Mouse (Mus musculus) heart, embryonic 11.5 days (tissue): ENCODE results near the gene Grm2. TPM values are rescaled to one million over a fixed set of nuclear protein-coding genes. Genes with fewer than 3 reads are reported as not detected.
A peak's percentile ranks its signal among the peaks of the same experiment; 100 is the strongest.
"Not testable (repeated sequence)": the region's sequence is repeated elsewhere in the genome, so short reads cannot be mapped to it uniquely, and the experiment has no call there.

ENCODE experiments used
- ATAC-seq: fragments of 200-750 bp; cut with Nextera tagmentation; replicated peaks from 2 replicates; pipeline ENCODE4 v1.8.0; 2017; ENCODE audit warnings: moderate library complexity; ENCODE audit not compliant: insufficient number of reproducible peaks, low FRiP score, low TSS enrichment
- H3K27ac ChIP-seq: fragments of 300-500 bp; sonication (generic); 2 replicates; pipeline ENCODE4 v1.5.1; 2014; ENCODE audit warnings: mild to moderate bottlenecking, low read depth, low read length
- H3K27me3 ChIP-seq: fragments of 300-500 bp; sonication (generic); 2 replicates; pipeline ENCODE4 v1.6.1; 2014; ENCODE audit warnings: mild to moderate bottlenecking, low read length, mixed read lengths; ENCODE audit not compliant: control insufficient read depth, insufficient read depth
- H3K36me3 ChIP-seq: fragments of 300-500 bp; sonication (generic); 2 replicates; pipeline ENCODE4 v1.6.1; 2014; ENCODE audit warnings: mild to moderate bottlenecking, low read length, moderate library complexity, mixed read lengths; ENCODE audit not compliant: control insufficient read depth, insufficient read depth
- H3K4me1 ChIP-seq: fragments of 300-500 bp; sonication (generic); 2 replicates; pipeline ENCODE4 v1.6.1; 2014; ENCODE audit warnings: low read length; ENCODE audit not compliant: control insufficient read depth, insufficient read depth
- H3K4me2 ChIP-seq: fragments of 300-500 bp; sonication (generic); 2 replicates; pipeline ENCODE4 v1.6.1; 2014; ENCODE audit warnings: mild to moderate bottlenecking, moderate library complexity
- H3K4me3 ChIP-seq: fragments of 300-500 bp; sonication (generic); 2 replicates; pipeline ENCODE4 v1.5.1; 2014; ENCODE audit warnings: low read depth, low read length
- H3K9ac ChIP-seq: fragments of 300-500 bp; sonication (generic); 2 replicates; pipeline ENCODE4 v1.6.1; 2014; ENCODE audit warnings: mild to moderate bottlenecking, low read depth, low read length, moderate library complexity
- H3K9me3 ChIP-seq: fragments of 300-500 bp; sonication (generic); replicated peaks from 2 replicates; pipeline ENCODE4 v1.6.1; 2016; ENCODE audit warnings: low read length; ENCODE audit not compliant: control insufficient read depth
- WGBS: fragments of 180-500 bp; shearing (Covaris S2); extraction: QIAGEN DNeasy Blood & Tissue Kit; methylation state at CpG from one replicate; pipeline ENCODE4 v1.1.7; 2014; ENCODE audit not compliant: insufficient replicate concordance; 5-methylcytosine and 5-hydroxymethylcytosine counted together
- polyA plus RNA-seq: library from polyadenylated mRNA; unstranded; fragments of >200 nt; fragmentation: Nextera tagmentation; extraction: Ambion mirVana; gene quantifications from 2 replicates; pipeline ENCODE4 v1.2.1, GENCODE M21; 2014

Gene Grm2
- polyA plus RNA-seq, 1 experiment from 2014 or later = not detected

GRCm38 (mm10) chr9:106613951-106614350 lies 41.9 kb downstream of the Grm2 start:
- ATAC-seq = no peak
- H3K36me3 ChIP-seq = no peaks in the 10 kb centered on the region
- no peaks in the 10 kb centered on the region for H3K9me3 ChIP-seq
- no peaks in the 10 kb centered on the region for H3K4me1 ChIP-seq
- no peak overlapping the region for H3K4me3 ChIP-seq
- H3K27ac ChIP-seq = no peak overlapping the region
- H3K4me2 ChIP-seq = no peak overlapping the region
- H3K27me3 ChIP-seq = no peaks in the 10 kb centered on the region
- no peak overlapping the region for H3K9ac ChIP-seq
- 68% methylated on average over 2 of the region's 2 CpGs for WGBS

- H3K36me3 ChIP-seq = no peaks in the 10 kb centered on the region
- WGBS = 82% methylated on average over 4 of the region's 4 CpGs
- H3K9ac ChIP-seq = no peak overlapping the region
- H3K4me2 ChIP-seq = no peak overlapping the region
- H3K4me3 ChIP-seq = no peak overlapping the region
- H3K4me1 ChIP-seq = no peaks in the 10 kb centered on the region
- no peak overlapping the region for H3K27ac ChIP-seq
- no peaks in the 10 kb centered on the region for H3K9me3 ChIP-seq
- no peaks in the 10 kb centered on the region for H3K27me3 ChIP-seq
- no peak for ATAC-seq
Measured at GRCm38 (mm10) chr9:106610727-106611126, 45.2 kb downstream of the Grm2 start.

DNA sequence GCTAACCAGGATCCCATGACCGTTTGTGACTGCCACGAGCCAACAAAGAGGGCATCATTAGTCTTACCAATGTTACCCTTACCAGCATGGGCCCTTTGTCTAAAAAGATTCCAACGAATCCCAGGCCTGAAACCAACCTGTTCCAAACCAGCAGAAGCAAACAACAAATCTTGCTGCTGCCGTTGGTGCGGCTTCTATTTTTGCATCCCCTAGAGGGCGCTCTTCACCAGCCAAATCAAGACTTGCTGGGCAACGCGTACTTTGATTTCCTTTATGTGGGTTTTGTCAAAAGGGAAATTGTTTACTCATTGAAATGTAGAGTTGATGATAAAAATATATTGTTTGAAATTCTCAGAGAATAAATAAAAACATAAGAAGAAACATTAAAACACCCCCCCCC lies 55.3 kb downstream of the Grm2 start:
- no peak overlapping the region for H3K4me3 ChIP-seq
- no peaks in the 10 kb centered on the region for H3K9me3 ChIP-seq
- no peak for ATAC-seq
- no peak overlapping the region for H3K4me2 ChIP-seq
- H3K36me3 ChIP-seq = no peaks in the 10 kb centered on the region
- 27% methylated on average over 8 of the region's 8 CpGs for WGBS
- no peak overlapping the region for H3K27ac ChIP-seq
- no peak overlapping the region for H3K9ac ChIP-seq
- H3K27me3 ChIP-seq = no peaks in the 10 kb centered on the region; the same call in 1 of the 2 replicates
- no peaks in the 10 kb centered on the region for H3K4me1 ChIP-seq

DNA sequence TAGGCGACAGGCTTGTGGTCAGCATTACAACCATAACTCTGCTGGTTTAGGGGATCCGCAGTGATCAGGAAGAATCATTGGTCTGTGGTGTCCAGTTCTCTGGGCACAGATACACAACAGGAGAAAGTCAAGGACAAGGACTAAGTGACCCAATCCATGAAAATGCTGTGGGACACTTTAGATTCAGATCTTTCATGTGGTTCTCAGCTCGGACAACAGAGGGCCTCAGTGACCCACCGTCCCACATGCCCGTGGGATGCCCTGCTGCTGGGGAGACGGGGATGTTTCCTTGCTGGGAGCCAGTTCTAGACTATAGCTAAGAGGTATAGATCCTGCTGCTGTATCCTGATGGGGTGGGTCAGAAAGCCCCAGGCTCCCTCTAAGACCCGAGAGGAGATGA lies 57.4 kb downstream of the Grm2 start:
- no peak overlapping the region for H3K4me2 ChIP-seq
- no peak overlapping the region for H3K4me3 ChIP-seq
- no peak for ATAC-seq
- no peaks in the 10 kb centered on the region for H3K9me3 ChIP-seq
- no peaks in the 10 kb centered on the region for H3K36me3 ChIP-seq
- 34% methylated on average over 7 of the region's 7 CpGs for WGBS
- no peak overlapping the region for H3K27ac ChIP-seq
- no peaks in the 10 kb centered on the region; the same call in 1 of the 2 replicates for H3K27me3 ChIP-seq
- H3K9ac ChIP-seq = no peak overlapping the region
- H3K4me1 ChIP-seq = no peaks in the 10 kb centered on the region

GRCm38 (mm10) chr9:106595836-106596235 lies 60.0 kb downstream of the Grm2 start:
- Histone ChIP-seq H3K4me3 (no peak overlapping the region), H3K4me1 (no peaks in the 10 kb centered on the region), H3K9ac (no peak overlapping the region), H3K27me3 (no peaks in the 10 kb centered on the region; the same call in 1 of the 2 replicates), H3K4me2 (no peak overlapping the region), H3K27ac (no peak overlapping the region), H3K36me3 (no peaks in the 10 kb centered on the region), H3K9me3 (no peaks in the 10 kb centered on the region)
- WGBS = 46% methylated on average over 7 of the region's 7 CpGs
- ATAC-seq = no peak

DNA sequence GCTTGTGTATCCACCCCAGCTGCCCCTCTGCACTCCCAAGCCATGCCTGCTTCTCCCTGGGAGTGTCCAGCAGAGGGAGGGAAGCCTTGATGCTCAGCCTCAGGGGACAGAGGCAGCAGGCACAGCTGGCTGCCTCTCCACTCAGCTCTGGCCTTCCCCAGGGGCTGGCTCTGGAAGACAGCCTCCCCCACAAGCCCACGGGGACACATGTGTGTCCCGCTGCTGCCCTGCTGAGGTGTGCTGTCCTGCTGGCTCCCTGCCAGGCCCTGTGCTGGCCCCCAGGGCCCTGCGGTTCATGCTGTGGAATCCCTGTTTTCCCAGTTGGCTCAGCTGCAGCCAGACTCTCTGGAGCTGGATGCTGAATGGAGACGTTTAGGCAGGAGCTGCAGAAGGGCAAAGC lies 60.5 kb downstream of the Grm2 start:
- 10% methylated on average over 4 of the region's 4 CpGs for WGBS
- H3K36me3 ChIP-seq, H3K27ac ChIP-seq, H3K4me1 ChIP-seq, H3K9me3 ChIP-seq, H3K4me3 ChIP-seq, H3K9ac ChIP-seq, H3K4me2 ChIP-seq, H3K27me3 ChIP-seq: not testable (repeated sequence)
- ATAC-seq = peak; percentile 42; the same call in 1 of the 2 replicates

Other genes starting within 250 kb of the Grm2 start
- gene Rpl29, start 226.6 kb downstream of the Grm2 start, polyA plus RNA-seq = 695 and 851 TPM in 2 replicates
- 23.2 and 27.7 TPM in 2 replicates for gene Acy1, start 217.8 kb downstream of the Grm2 start, polyA plus RNA-seq
- 4.7 and 5.0 TPM in 2 replicates for gene Abhd14b, start 208.6 kb downstream of the Grm2 start, polyA plus RNA-seq
- 41.2 and 41.9 TPM in 2 replicates for gene Abhd14a, start 208.4 kb downstream of the Grm2 start, polyA plus RNA-seq
- gene Pcbp4, start 202.8 kb downstream of the Grm2 start, polyA plus RNA-seq = 77.0 and 80.4 TPM in 2 replicates
- gene Gpr62, start 190.1 kb downstream of the Grm2 start, polyA plus RNA-seq = 0.25 and 0.46 TPM in 2 replicates
- gene Rrp9, start 180.1 kb downstream of the Grm2 start, polyA plus RNA-seq = 31.3 and 32.9 TPM in 2 replicates
- gene Parp3, start 179.1 kb downstream of the Grm2 start, polyA plus RNA-seq = 1.0 and 1.9 TPM in 2 replicates
- gene Iqcf1, start 156.1 kb downstream of the Grm2 start, polyA plus RNA-seq = not detected in 2 replicates
- not detected in 2 replicates for gene Iqcf5, start 141.5 kb downstream of the Grm2 start, polyA plus RNA-seq
- gene Iqcf3, start 94.5 kb downstream of the Grm2 start, polyA plus RNA-seq = not detected in 2 replicates
- not detected in 2 replicates for gene Iqcf4, start 85.1 kb downstream of the Grm2 start, polyA plus RNA-seq
- gene Iqcf6, start 29.5 kb downstream of the Grm2 start, polyA plus RNA-seq = not detected in 2 replicates
- 34.7 and 36.8 TPM in 2 replicates for gene Tex264, start 29.8 kb upstream of the Grm2 start, polyA plus RNA-seq
- gene Rad54l2, start 133.1 kb upstream of the Grm2 start, polyA plus RNA-seq = 3.2 and 5.8 TPM in 2 replicates
- 21.7 and 23.5 TPM in 2 replicates for gene Dcaf1, start 165.8 kb upstream of the Grm2 start, polyA plus RNA-seq
- gene Rbm15b, start 231.3 kb upstream of the Grm2 start, polyA plus RNA-seq = 8.1 and 8.7 TPM in 2 replicates
- 296 and 316 TPM in 2 replicates for gene Manf, start 235.9 kb upstream of the Grm2 start, polyA plus RNA-seq